In genomic region chr5:51665241-51665640, GRCm38 (mm10) we compare ENCODE assay signal across 10 mouse cellular contexts.
"Had no signal": no experiment of that assay in that cellular context is flagged by ENCODE, and none has a peak within 500 bp of the region (broad histone marks: within the 10 kb centered on the region; RNA-seq: fewer than 3 reads in every experiment).

No protein-coding gene starts in this region.

- H3K4me1 ChIP-seq: limb, embryonic 13.5 days; midbrain, embryonic 13.5 days had no signal

- H3K4me3 ChIP-seq: limb, embryonic 13.5 days; midbrain, embryonic 13.5 days had no signal

- H3K9ac ChIP-seq: limb, embryonic 13.5 days; liver, embryonic 14.5 days; midbrain, embryonic 13.5 days had no signal

- H3K27me3 ChIP-seq: limb, embryonic 13.5 days; midbrain, embryonic 13.5 days had no signal

- DNase-seq: kidney, postnatal 14 days; left cerebral cortex, postnatal 4 days; lung, adult 18-20 months; lung, postnatal 36 days; thymus, adult 18-20 months; thymus, postnatal 14 days had no signal

- H3K4me2 ChIP-seq: limb, embryonic 13.5 days; midbrain, embryonic 13.5 days had no signal

- H3K27ac ChIP-seq: limb, embryonic 13.5 days; liver, embryonic 14.5 days; midbrain, embryonic 13.5 days had no signal

- H3K9me3 ChIP-seq: limb, embryonic 13.5 days; midbrain, embryonic 13.5 days had no signal

- H3K36me3 ChIP-seq: limb, embryonic 13.5 days; midbrain, embryonic 13.5 days had no signal

- ATAC-seq: lung, postnatal 0 days; midbrain, embryonic 13.5 days had no signal
